Comparison of ENCODE assay signal across 23 mouse cellular contexts in genomic region chr10:76306738-76307137, GRCm38 (mm10). TPM values are rescaled to one million over a fixed set of nuclear protein-coding genes. Genes with fewer than 3 reads are reported as not detected.
DNase-seq lines count a peak whose midpoint lies in the region; ATAC-seq and TF ChIP-seq lines count a peak whose summit lies in the region.
"Had no signal": no experiment of that assay in that cellular context is flagged by ENCODE, and none has a peak within 500 bp of the region (broad histone marks: within the 10 kb centered on the region; RNA-seq: fewer than 3 reads in every experiment).

No protein-coding gene starts in this region.

- WGBS in midbrain, embryonic 13.5 days, result 92% methylated on average over 9 of the region's 9 CpGs

- no peaks in the 10 kb centered on the region for H3K9me3 ChIP-seq in midbrain, embryonic 13.5 days
- H3K9me3 ChIP-seq: heart, embryonic 10.5 days; limb, embryonic 13.5 days; liver, embryonic 15.5 days had no signal

- peak overlapping the region; percentile 16 for H3ac ChIP-seq in C2C12 (ENCODE audit: control insufficient read depth, insufficient read length, low read depth)

- H3K36me3 ChIP-seq in C2C12 (ENCODE audit: control insufficient read depth, insufficient read depth), result peaks cover 42% of the 10 kb centered on the region
- H3K36me3 ChIP-seq in midbrain, embryonic 13.5 days, result peaks cover 65% of the 10 kb centered on the region
- H3K36me3 ChIP-seq: liver, embryonic 15.5 days had no signal

- no peaks in the 10 kb centered on the region for H3K79me3 ChIP-seq in C2C12 (ENCODE audit: low read depth)

- H3K27ac ChIP-seq in midbrain, embryonic 13.5 days, result no peak overlapping the region
- H3K27ac ChIP-seq: heart, embryonic 10.5 days; hindbrain, postnatal 0 days; limb, embryonic 13.5 days; liver, embryonic 15.5 days; stomach, postnatal 0 days had no signal

- H3K27me3 ChIP-seq in C2C12 (ENCODE audit: control insufficient read depth, insufficient read depth, insufficient read length), result no peaks in the 10 kb centered on the region
- H3K27me3 ChIP-seq in midbrain, embryonic 13.5 days, result no peaks in the 10 kb centered on the region
- H3K27me3 ChIP-seq: limb, embryonic 13.5 days; liver, embryonic 15.5 days had no signal

- no peaks in the 10 kb centered on the region for H3K4me1 ChIP-seq in midbrain, embryonic 13.5 days (replicated peaks)
- H3K4me1 ChIP-seq: heart, embryonic 10.5 days; limb, embryonic 13.5 days; liver, embryonic 15.5 days had no signal

- no peaks in the 10 kb centered on the region for H3K79me2 ChIP-seq in C2C12 (ENCODE audit: control insufficient read depth, insufficient read depth)

- H3K4me2 ChIP-seq in midbrain, embryonic 13.5 days (replicated peaks), result no peak overlapping the region
- H3K4me2 ChIP-seq: limb, embryonic 13.5 days; liver, embryonic 15.5 days had no signal

- no peak overlapping the region for H3K4me3 ChIP-seq in C2C12 (ENCODE audit: insufficient read depth, poor library complexity, severe bottlenecking)
- H3K4me3 ChIP-seq in midbrain, embryonic 13.5 days (replicated peaks), result no peak overlapping the region
- H3K4me3 ChIP-seq: erythroblast, embryonic 14.5 days; heart, embryonic 10.5 days; limb, embryonic 13.5 days; liver, embryonic 15.5 days had no signal

- H3K9ac ChIP-seq in midbrain, embryonic 13.5 days (replicated peaks), result no peak overlapping the region
- H3K9ac ChIP-seq: limb, embryonic 13.5 days; liver, embryonic 15.5 days had no signal

- ATAC-seq in common myeloid progenitor, adult 5-6 weeks (replicated peaks; ENCODE audit: low read depth, poor library complexity, severe bottlenecking), result peak; percentile 92
- ATAC-seq in megakaryocyte progenitor cell, adult 5-6 weeks (replicated peaks; ENCODE audit: poor library complexity), result peak; percentile 98
- ATAC-seq in midbrain, embryonic 13.5 days, result no peak
- ATAC-seq: forebrain, embryonic 16.5 days; hindbrain, postnatal 0 days; midbrain, embryonic 16.5 days had no signal

- TF ChIP-seq CTCF in C2C12 (IDR thresholded peaks at IDR 0.05; ENCODE audit: control insufficient read depth, insufficient read depth, insufficient read length), result no peak

- DNase-seq in 3T3-L1 (ENCODE audit: low read depth, low spot score), result peak; percentile 44
- no peak for DNase-seq in gastrocnemius, postnatal 10 days
- DNase-seq in ovary, postnatal 10 days (ENCODE audit: low spot score), result no peak
- DNase-seq: adrenal gland, adult 2 months; cerebellum, adult 18-20 months; heart, postnatal 36 days; kidney, adult 9 months; kidney, postnatal 4 days; spleen, adult 18-20 months had no signal

TF ChIP-seq in C2C12, 6 proteins besides CTCF, POLR2A, EP300 and RAD21:
- TF ChIP-seq USF1 (IDR thresholded peaks at IDR 0.05; ENCODE audit: low read depth), result peak; percentile 79
- peak; percentile 57 for TF ChIP-seq FOSL1 (IDR thresholded peaks at IDR 0.05; ENCODE audit: insufficient read depth, low read length, poor library complexity, severe bottlenecking)
- TF ChIP-seq MYOG (IDR thresholded peaks at IDR 0.05; ENCODE audit: control insufficient read depth, extremely low read depth, insufficient read length), result no peak
- TF ChIP-seq MAX (IDR thresholded peaks at IDR 0.05), result peak; percentile 95
- TF ChIP-seq MYOD1 (IDR thresholded peaks at IDR 0.05; ENCODE audit: control insufficient read depth, insufficient read length, low read depth), result peak; percentile 51
- peak; percentile 23 for TF ChIP-seq CEBPB (IDR thresholded peaks at IDR 0.05; ENCODE audit: low read depth)

RNA-seq across cellular contexts. Expression of gene Dip2a, which starts 38.4 kb away (rescaled TPM):
- 26.0 TPM for polyA plus RNA-seq in C2C12 (2012; fragmentation: generic; extraction: Trizol)
- total RNA-seq in common myeloid progenitor, adult 5-6 weeks (2017), result 2.6 and 3.1 TPM in 2 replicates
- 1.2 and 1.3 TPM in 2 replicates for total RNA-seq in megakaryocyte progenitor cell, adult 5-6 weeks (2015)
- 1.4 and 2.9 TPM in 2 replicates for total RNA-seq in megakaryocyte progenitor cell, adult 5-6 weeks (2017)
- 10 to 100 TPM; 11.0 to 16.9 TPM for total RNA-seq in gastrocnemius, postnatal 10 days (2021)
- polyA plus RNA-seq in midbrain, embryonic 13.5 days (2015; fragmentation: Nextera tagmentation; extraction: Ambion mirVana), result 14.4 and 14.6 TPM in 2 replicates

RNA-seq across cellular contexts. Expression of gene S100b, which starts 53.1 kb away (rescaled TPM):
- polyA plus RNA-seq in C2C12 (2012; fragmentation: generic; extraction: Trizol), result 0.13 TPM
- total RNA-seq in common myeloid progenitor, adult 5-6 weeks (2017), result not detected in 2 replicates
- not detected in 2 replicates for total RNA-seq in megakaryocyte progenitor cell, adult 5-6 weeks (2015)
- not detected in 2 replicates for total RNA-seq in megakaryocyte progenitor cell, adult 5-6 weeks (2017)
- 1 to 10 TPM; 7.9 to 9.7 TPM for total RNA-seq in gastrocnemius, postnatal 10 days (2021)
- 0.18 and 0.31 TPM in 2 replicates for polyA plus RNA-seq in midbrain, embryonic 13.5 days (2015; fragmentation: Nextera tagmentation; extraction: Ambion mirVana)
- total RNA-seq: ES-E14; neutrophil, adult 5-6 weeks had no signal
- polyA plus RNA-seq: erythroblast, embryonic 14.5 days had no signal
